In the genomic region with DNA sequence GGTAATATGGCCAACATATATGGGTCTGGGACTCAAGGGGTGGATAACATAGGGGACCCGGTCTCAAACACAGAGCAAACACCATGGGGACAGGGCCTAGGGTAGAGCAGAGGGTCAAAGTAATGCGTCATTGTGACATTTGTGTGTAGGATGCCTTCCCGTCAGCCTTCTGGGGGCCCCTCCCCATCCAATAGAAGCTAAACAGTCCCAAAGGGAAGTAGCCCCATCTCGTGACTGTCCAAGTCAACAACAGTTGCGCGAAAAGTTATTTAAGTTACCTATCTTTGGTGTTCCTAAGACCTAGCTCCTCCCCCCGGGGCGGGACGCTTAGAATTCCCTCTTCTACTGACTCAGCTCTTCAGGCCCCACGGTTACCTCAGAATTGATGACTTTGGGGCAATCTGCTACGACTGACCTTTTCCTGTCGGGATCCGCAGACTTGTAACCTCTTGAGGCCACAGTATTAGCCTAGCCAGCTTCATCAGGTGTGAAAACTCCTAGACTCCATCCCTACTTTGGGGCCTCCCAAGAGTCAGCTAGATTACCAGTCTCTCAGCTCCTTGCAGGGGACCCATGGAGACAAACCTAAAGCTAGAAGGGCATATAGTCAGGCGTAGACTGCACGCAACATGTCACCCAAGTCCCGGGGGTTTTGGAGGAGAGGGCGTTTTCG, we compare ENCODE assay signal across 8 mouse cellular contexts. TPM values are rescaled to one million over a fixed set of nuclear protein-coding genes. Genes with fewer than 3 reads are reported as not detected.
DNase-seq lines count a peak whose midpoint lies in the region; ATAC-seq and TF ChIP-seq lines count a peak whose summit lies in the region.

No protein-coding gene starts in this region.

- no peak for TF ChIP-seq CTCF in lung, embryonic 14.5 days (IDR thresholded peaks at IDR 0.05; ENCODE audit: low read depth)

- no peaks in the 10 kb centered on the region for H3K36me3 ChIP-seq in embryonic facial prominence, embryonic 12.5 days
- H3K36me3 ChIP-seq in intestine, embryonic 16.5 days (ENCODE audit: control insufficient read depth, insufficient read depth, low read length) = no peaks in the 10 kb centered on the region
- H3K36me3 ChIP-seq in lung, embryonic 14.5 days (ENCODE audit: insufficient read depth) = no peaks in the 10 kb centered on the region
- H3K36me3 ChIP-seq in splenic B cell, adult 2 months (ENCODE audit: control insufficient read depth, insufficient read depth, low read length, poor library complexity, severe bottlenecking) = no peaks in the 10 kb centered on the region

- intact Hi-C loops in left cerebral cortex, postnatal 4 days (cut with DNase I) = no loop called here

- no peak overlapping the region for H3K27ac ChIP-seq in embryonic facial prominence, embryonic 12.5 days
- H3K27ac ChIP-seq in intestine, embryonic 16.5 days (ENCODE audit: low read length) = peak overlapping the region; percentile 20
- no peak overlapping the region for H3K27ac ChIP-seq in lung, embryonic 14.5 days (ENCODE audit: low read depth)

- H3K4me3 ChIP-seq in embryonic facial prominence, embryonic 12.5 days = peak overlapping the region; percentile 38
- H3K4me3 ChIP-seq in intestine, embryonic 16.5 days (ENCODE audit: low read length) = peak overlapping the region; percentile 49
- H3K4me3 ChIP-seq in lung, embryonic 14.5 days (ENCODE audit: low read depth, low read length) = peak overlapping the region; percentile 40

- no peaks in the 10 kb centered on the region for H3K27me3 ChIP-seq in embryonic facial prominence, embryonic 12.5 days
- H3K27me3 ChIP-seq in intestine, embryonic 16.5 days (replicated peaks; ENCODE audit: control insufficient read depth, insufficient read depth, low read length) = no peaks in the 10 kb centered on the region
- H3K27me3 ChIP-seq in lung, embryonic 14.5 days (ENCODE audit: insufficient read depth, low read length) = no peaks in the 10 kb centered on the region
- peaks cover 3% of the 10 kb centered on the region; the same call in 1 of the 2 replicates for H3K27me3 ChIP-seq in splenic B cell, adult 2 months (ENCODE audit: control insufficient read depth, insufficient read depth, low read length, poor library complexity, severe bottlenecking)

- WGBS in embryonic facial prominence, embryonic 12.5 days = 12% methylated on average over 18 of the region's 18 CpGs
- WGBS in intestine, embryonic 16.5 days = 10% methylated on average over 18 of the region's 18 CpGs
- 9% methylated on average over 18 of the region's 18 CpGs for WGBS in lung, embryonic 14.5 days

- peak overlapping the region; percentile 76 for H3K4me2 ChIP-seq in embryonic facial prominence, embryonic 12.5 days (replicated peaks)
- peak overlapping the region; percentile 92 for H3K4me2 ChIP-seq in intestine, embryonic 16.5 days (ENCODE audit: low read depth, low read length)
- H3K4me2 ChIP-seq in lung, embryonic 14.5 days = peak overlapping the region; percentile 83

- peak overlapping the region; percentile 12; the same call in 1 of the 2 replicates for H3K9ac ChIP-seq in embryonic facial prominence, embryonic 12.5 days
- H3K9ac ChIP-seq in intestine, embryonic 16.5 days (ENCODE audit: low read depth, low read length) = peak overlapping the region; percentile 67
- H3K9ac ChIP-seq in lung, embryonic 14.5 days = peak overlapping the region; percentile 50

- H3K4me1 ChIP-seq in embryonic facial prominence, embryonic 12.5 days = peaks cover 8% of the 10 kb centered on the region
- H3K4me1 ChIP-seq in intestine, embryonic 16.5 days (ENCODE audit: control insufficient read depth, insufficient read depth, low read length) = peaks cover 11% of the 10 kb centered on the region
- 0 out of 2 replicates have a peak, but pooled peaks cover 7% of the 10 kb centered on the region for H3K4me1 ChIP-seq in lung, embryonic 14.5 days (ENCODE audit: insufficient read depth)

- ATAC-seq in embryonic facial prominence, embryonic 12.5 days (ENCODE audit: insufficient number of reproducible peaks, insufficient read depth, low FRiP score, low TSS enrichment) = peak; percentile 52; the same call in 1 of the 2 replicates
- peak; percentile 80 for ATAC-seq in intestine, embryonic 16.5 days
- peak; percentile 54; the same call in 1 of the 2 replicates for ATAC-seq in lung, embryonic 14.5 days (ENCODE audit: insufficient read depth)

- no peaks in the 10 kb centered on the region for H3K9me3 ChIP-seq in embryonic facial prominence, embryonic 12.5 days
- no peaks in the 10 kb centered on the region for H3K9me3 ChIP-seq in intestine, embryonic 16.5 days (ENCODE audit: control insufficient read depth, low read length)
- H3K9me3 ChIP-seq in lung, embryonic 14.5 days (ENCODE audit: low read depth, low read length) = no peaks in the 10 kb centered on the region

- DNase-seq in spleen, postnatal 10 days (ENCODE audit: low spot score in 2 of 2) = peak; percentile 31 to 61
- DNase-seq in spleen, adult 12 weeks (ENCODE audit: low spot score) = no peak
- DNase-seq in lung, embryonic 14.5 days = peak; percentile 61
- peak; percentile 53 for DNase-seq in splenic B cell, adult 2 months (ENCODE audit: low read depth, low spot score)
- no peak for DNase-seq in left cerebral cortex, postnatal 4 days
- no peak for DNase-seq in right cerebral cortex, postnatal 36 days (ENCODE audit: low spot score in 2 of 2)

RNA-seq across cellular contexts. Expression of a gene that starts 20.2 kb away (rescaled TPM):
- 3,184 and 3,209 TPM in 2 replicates for polyA plus RNA-seq in embryonic facial prominence, embryonic 12.5 days (2016; fragmentation: Nextera tagmentation; extraction: Ambion mirVana)
- polyA plus RNA-seq in intestine, embryonic 16.5 days (2015; fragmentation: Nextera tagmentation; extraction: Ambion mirVana) = 1,661 and 1,810 TPM in 2 replicates
- 2,358 and 2,465 TPM in 2 replicates for polyA plus RNA-seq in lung, embryonic 14.5 days (2014; fragmentation: Nextera tagmentation; extraction: Ambion mirVana)
- total RNA-seq in left cerebral cortex, postnatal 4 days (2021) = 100 to 1,000 TPM; 848 to 881 TPM

RNA-seq across cellular contexts. Expression of a gene that starts 57.3 kb away (rescaled TPM):
- polyA plus RNA-seq in embryonic facial prominence, embryonic 12.5 days (2016; fragmentation: Nextera tagmentation; extraction: Ambion mirVana) = 41.6 and 47.0 TPM in 2 replicates
- polyA plus RNA-seq in intestine, embryonic 16.5 days (2015; fragmentation: Nextera tagmentation; extraction: Ambion mirVana) = 28.3 and 30.8 TPM in 2 replicates
- 35.2 and 35.9 TPM in 2 replicates for polyA plus RNA-seq in lung, embryonic 14.5 days (2014; fragmentation: Nextera tagmentation; extraction: Ambion mirVana)
- total RNA-seq in left cerebral cortex, postnatal 4 days (2021) = 10 to 100 TPM; 28.4 to 29.0 TPM

Comparison
In these comparisons a context has a peak if more than half of its experiments do, and no peak if none do; other contexts are left out.
1. DNase-seq: peak in spleen, postnatal 10 days (2 of 2), lung, embryonic 14.5 days (single experiment) and splenic B cell, adult 2 months (single experiment); none in spleen, adult 12 weeks (single experiment), left cerebral cortex, postnatal 4 days (single experiment) and right cerebral cortex, postnatal 36 days (0 of 2).
2. H3K9ac ChIP-seq: peak in every context shown above with its lines; median percentile 67 in intestine, embryonic 16.5 days; 50 in lung, embryonic 14.5 days; 12 in embryonic facial prominence, embryonic 12.5 days.
3. Peak in every context shown above with its lines, with median percentiles within 50 percentile points of each other: ATAC-seq, H3K4me2 ChIP-seq and H3K4me3 ChIP-seq.